Mouse (Mus musculus) forebrain, postnatal 0 days (tissue): ENCODE data around the gene Zfp444. TPM values are rescaled to one million over a fixed set of nuclear protein-coding genes. Genes with fewer than 3 reads are reported as not detected.
"Not testable (repeated sequence)": the region's sequence is repeated elsewhere in the genome, so short reads cannot be mapped to it uniquely, and the experiment has no call there.

Experiments used
- ATAC-seq: fragments of 200-750 bp; cut with Nextera tagmentation; 2 replicates; pipeline ENCODE4 v1.8.0; 2017; ENCODE audit warnings: mild to moderate bottlenecking, moderate library complexity
- DNase-seq: peaks from one replicate; pipeline ENCODE4 v3.0.0-alpha.2; 2015
- H3K27ac ChIP-seq: fragments of 300-500 bp; sonication (generic); 2 replicates; pipeline ENCODE4 v1.5.1; 2014; ENCODE audit warnings: low read depth, mild to moderate bottlenecking, antibody characterized with exemption, low read length, moderate library complexity, mixed read lengths
- H3K27me3 ChIP-seq: fragments of 300-500 bp; sonication (generic); 2 replicates; pipeline ENCODE4 v1.6.1; 2014; ENCODE audit warnings: mild to moderate bottlenecking, low read length, mixed read lengths; ENCODE audit not compliant: insufficient read depth
- H3K36me3 ChIP-seq: fragments of 300-500 bp; sonication (generic); 2 replicates; pipeline ENCODE4 v1.6.1; 2014; ENCODE audit warnings: mild to moderate bottlenecking, moderate library complexity; ENCODE audit not compliant: insufficient read depth
- H3K4me1 ChIP-seq: fragments of 300-500 bp; sonication (generic); 2 replicates; pipeline ENCODE4 v1.6.1; 2014; ENCODE audit warnings: antibody characterized with exemption; ENCODE audit not compliant: insufficient read depth
- H3K4me2 ChIP-seq: fragments of 300-500 bp; sonication (generic); 2 replicates; pipeline ENCODE4 v1.6.1; 2014; ENCODE audit warnings: low read depth, mild to moderate bottlenecking, moderate library complexity
- H3K4me3 ChIP-seq: fragments of 300-500 bp; sonication (generic); 2 replicates; pipeline ENCODE4 v1.5.1; 2014; ENCODE audit warnings: low read depth, low read length, mixed read lengths
- H3K9ac ChIP-seq: fragments of 300-500 bp; sonication (generic); 2 replicates; pipeline ENCODE4 v1.6.1; 2014; ENCODE audit warnings: mild to moderate bottlenecking
- H3K9me3 ChIP-seq: fragments of 300-500 bp; sonication (generic); 2 replicates; pipeline ENCODE4 v1.6.1; 2016; ENCODE audit warnings: low read length
- CTCF ChIP-seq: sonication (generic); IDR thresholded peaks from 2 replicates; pipeline ENCODE4 v1.5.1; 2016; ENCODE audit warnings: antibody characterized with exemption, control low read depth, low read depth
- WGBS: fragments of 180-500 bp; shearing (Covaris S2); extraction: QIAGEN DNeasy Blood & Tissue Kit; methylation state at CpG from one replicate; pipeline ENCODE4 v1.1.7; 2014; 5-methylcytosine and 5-hydroxymethylcytosine counted together
- polyA plus RNA-seq: library from polyadenylated mRNA; unstranded; fragments of >200 nt; fragmentation: Nextera tagmentation; extraction: Ambion mirVana; gene quantifications from 2 replicates; pipeline ENCODE4 v1.2.1, GENCODE M21; 2015
- total RNA-seq: library from RNA; depleted of rRNA; stranded (reverse); fragments of >200 nt; gene quantifications from 2 replicates; pipeline ENCODE4 v1.2.3, GENCODE M21; 2014

Zfp444 gene
- total and polyA plus RNA-seq, 2 experiments from 2014 or later: 81.7 to 86.2 TPM

- Histone ChIP-seq H3K27me3 (no peaks in the 10 kb centered on the region), H3K4me2 (no peak overlapping the region), H3K9me3 (no peaks in the 10 kb centered on the region), H3K36me3 (peaks cover 4% of the 10 kb centered on the region; the same call in 1 of the 2 replicates), H3K9ac (no peak overlapping the region), H3K4me1 (0 out of 2 replicates have a peak, but pooled peaks cover 6% of the 10 kb centered on the region), H3K4me3 (no peak overlapping the region), H3K27ac (no peak overlapping the region)
- 93% methylated on average over 8 of the region's 8 CpGs for WGBS
- ATAC-seq (no peak), DNase-seq (no peak)
- no peak for TF ChIP-seq CTCF
Measured at GRCm38 (mm10) chr7:6173872-6174271, 1.8 kb downstream of the Zfp444 start.

GRCm38 (mm10) chr7:6174365-6174987 is 2.5 kb downstream of the Zfp444 start:
- WGBS: 89% methylated on average over 9 of the region's 9 CpGs
- H3K4me2 ChIP-seq, H3K4me3 ChIP-seq, H3K36me3 ChIP-seq, H3K27ac ChIP-seq, H3K9me3 ChIP-seq, H3K4me1 ChIP-seq, ATAC-seq, H3K9ac ChIP-seq, H3K27me3 ChIP-seq, DNase-seq: not testable (repeated sequence)
- TF ChIP-seq CTCF: peak; percentile 39

DNA sequence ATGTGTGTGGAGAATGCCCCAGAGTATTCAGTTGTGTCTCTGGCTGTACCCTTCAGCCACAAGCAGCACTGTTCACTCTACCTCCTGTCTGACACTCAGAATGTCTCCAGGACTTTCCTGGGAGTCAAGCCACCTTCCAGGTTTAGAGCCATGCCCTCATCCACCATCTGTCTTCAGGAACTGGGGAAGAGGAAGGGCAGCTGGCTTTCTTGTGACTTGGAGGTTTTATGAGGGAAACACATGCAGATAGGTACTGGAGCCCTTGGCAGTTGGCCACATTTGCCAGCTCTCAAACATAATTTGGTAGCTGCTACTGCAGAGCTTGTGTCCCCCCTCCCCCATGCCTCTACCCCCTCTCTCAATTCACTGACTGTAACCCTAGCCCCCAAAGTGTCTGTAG is 7.0 kb downstream of the Zfp444 start:
- no peak overlapping the region for H3K4me3 ChIP-seq
- no peak overlapping the region for H3K27ac ChIP-seq
- no peak overlapping the region for H3K9ac ChIP-seq
- H3K9me3 ChIP-seq: no peaks in the 10 kb centered on the region
- no peak overlapping the region for H3K4me2 ChIP-seq
- ATAC-seq (no peak), DNase-seq (no peak)
- H3K4me1 ChIP-seq: no peaks in the 10 kb centered on the region
- H3K27me3 ChIP-seq: no peaks in the 10 kb centered on the region
- H3K36me3 ChIP-seq: peaks cover 10% of the 10 kb centered on the region
- TF ChIP-seq CTCF: no peak

DNA sequence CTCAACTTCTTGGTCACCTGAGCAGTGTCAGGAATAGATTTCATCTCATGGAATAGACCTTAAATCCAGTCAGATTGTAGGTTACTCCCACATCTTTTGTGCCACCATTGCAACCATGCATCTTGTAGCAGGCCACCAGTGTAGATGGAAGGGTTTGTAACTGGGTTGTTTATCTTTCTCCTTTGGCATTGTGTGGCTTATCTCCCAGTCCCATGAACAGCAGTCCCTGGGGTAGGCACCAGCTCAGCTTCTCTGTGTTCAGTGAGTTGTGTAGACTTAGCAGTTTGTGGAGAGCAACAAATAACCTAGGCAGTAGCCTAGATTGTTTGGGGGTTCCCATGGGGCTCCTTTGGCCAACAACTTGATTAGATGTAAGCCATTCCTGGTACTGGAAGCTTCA is 10.9 kb downstream of the Zfp444 start:
- Histone ChIP-seq H3K4me3 (no peak overlapping the region), H3K9ac (no peak overlapping the region), H3K27me3 (no peaks in the 10 kb centered on the region), H3K9me3 (no peaks in the 10 kb centered on the region), H3K4me2 (no peak overlapping the region), H3K36me3 (peaks cover 38% of the 10 kb centered on the region), H3K27ac (no peak overlapping the region), H3K4me1 (no peaks in the 10 kb centered on the region)
- ATAC-seq: no peak
- no peak for DNase-seq
- TF ChIP-seq CTCF: no peak

- H3K9me3 ChIP-seq: no peaks in the 10 kb centered on the region
- no peak overlapping the region for H3K4me2 ChIP-seq
- no peak for TF ChIP-seq CTCF
- no peak overlapping the region for H3K4me3 ChIP-seq
- H3K27ac ChIP-seq: no peak overlapping the region
- no peaks in the 10 kb centered on the region for H3K27me3 ChIP-seq
- DNase-seq: no peak
- no peak for ATAC-seq
- no peaks in the 10 kb centered on the region for H3K4me1 ChIP-seq
- H3K9ac ChIP-seq: no peak overlapping the region
- peaks cover 43% of the 10 kb centered on the region for H3K36me3 ChIP-seq
- WGBS: 95% methylated on average over 19 of the region's 19 CpGs
Measured at GRCm38 (mm10) chr7:6183802-6184201, 11.8 kb downstream of the Zfp444 start.

DNA sequence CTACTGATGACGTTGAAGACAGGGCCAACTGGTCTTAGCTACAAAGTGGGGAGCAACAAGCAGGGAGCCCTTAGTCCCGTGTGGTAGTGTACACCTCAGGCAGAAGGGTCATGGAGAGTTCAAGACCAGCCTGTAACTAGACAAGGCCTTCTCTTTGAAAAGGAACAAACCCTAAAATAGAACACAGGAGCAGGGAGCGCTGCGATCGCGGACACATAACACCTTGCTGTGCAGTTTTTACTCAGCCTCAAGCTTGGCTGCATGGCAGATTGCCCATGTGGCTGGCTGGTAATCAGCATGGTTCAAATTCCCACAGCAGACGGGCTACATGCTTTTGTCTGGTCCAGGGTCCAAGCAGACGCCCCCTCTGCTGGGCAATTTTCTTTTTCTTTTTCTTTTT is 12.5 kb downstream of the Zfp444 start:
- Histone ChIP-seq H3K4me1 (no peaks in the 10 kb centered on the region), H3K9me3 (no peaks in the 10 kb centered on the region), H3K27ac (no peak overlapping the region), H3K27me3 (no peaks in the 10 kb centered on the region), H3K36me3 (peaks cover 50% of the 10 kb centered on the region), H3K4me2 (no peak overlapping the region), H3K9ac (no peak overlapping the region), H3K4me3 (no peak overlapping the region)
- WGBS: 80% methylated on average over 8 of the region's 8 CpGs
- no peak for TF ChIP-seq CTCF
- ATAC-seq (no peak), DNase-seq (no peak)

- H3K27me3 ChIP-seq: no peaks in the 10 kb centered on the region
- H3K9ac ChIP-seq: no peak overlapping the region
- no peak overlapping the region for H3K4me2 ChIP-seq
- no peak for ATAC-seq
- no peak for TF ChIP-seq CTCF
- H3K4me3 ChIP-seq: no peak overlapping the region
- H3K36me3 ChIP-seq: peaks cover 58% of the 10 kb centered on the region
- no peak for DNase-seq
- H3K9me3 ChIP-seq: no peaks in the 10 kb centered on the region
- WGBS: 93% methylated on average over 1 of the region's 1 CpGs
- H3K4me1 ChIP-seq: no peaks in the 10 kb centered on the region
- no peak overlapping the region for H3K27ac ChIP-seq
Measured at GRCm38 (mm10) chr7:6185391-6185790, 13.4 kb downstream of the Zfp444 start.
